In genomic region chr9:48984320-48984844, GRCm38 (mm10) we compare ENCODE assay signal across 8 mouse cellular contexts. TPM values are rescaled to one million over a fixed set of nuclear protein-coding genes. Genes with fewer than 3 reads are reported as not detected.
DNase-seq lines count a peak whose midpoint lies in the region; ATAC-seq and TF ChIP-seq lines count a peak whose summit lies in the region.

No protein-coding gene starts in this region.

- no peak for ATAC-seq in liver, embryonic 13.5 days (ENCODE audit: low read depth)
- no peak; the same call in 1 of the 2 replicates for ATAC-seq in stomach, postnatal 0 days (ENCODE audit: low FRiP score, low TSS enrichment)

- H3K9me3 ChIP-seq in forebrain, embryonic 10.5 days: no peaks in the 10 kb centered on the region
- H3K9me3 ChIP-seq in liver, embryonic 13.5 days (replicated peaks): no peaks in the 10 kb centered on the region
- H3K9me3 ChIP-seq in stomach, postnatal 0 days (ENCODE audit: control insufficient read depth, low read length): no peaks in the 10 kb centered on the region

- H3K79me2 ChIP-seq in heart, adult 2 months (replicated peaks; ENCODE audit: control insufficient read depth, insufficient read depth, low read length): no peaks in the 10 kb centered on the region

- no peak for TF ChIP-seq POLR2A in heart, adult 2 months (IDR thresholded peaks at IDR 0.05; ENCODE audit: insufficient read depth, low read depth, low read length)

- no peaks in the 10 kb centered on the region; the same call in 1 of the 2 replicates for H3K36me3 ChIP-seq in heart, adult 2 months (ENCODE audit: control insufficient read depth, insufficient read depth, low read length)
- H3K36me3 ChIP-seq in forebrain, embryonic 10.5 days (replicated peaks): peaks cover 9% of the 10 kb centered on the region; the same call in 1 of the 2 replicates
- no peaks in the 10 kb centered on the region for H3K36me3 ChIP-seq in liver, embryonic 13.5 days
- H3K36me3 ChIP-seq in stomach, postnatal 0 days (ENCODE audit: control insufficient read depth, insufficient read depth, low read length): no peaks in the 10 kb centered on the region

- peak overlapping the region; percentile 95 for H3K27ac ChIP-seq in heart, adult 2 months
- peak overlapping the region; percentile 90 for H3K27ac ChIP-seq in forebrain, embryonic 10.5 days
- peak overlapping the region; percentile 80 for H3K27ac ChIP-seq in liver, embryonic 13.5 days
- peak overlapping the region; percentile 94 for H3K27ac ChIP-seq in stomach, postnatal 0 days (replicated peaks)

- TF ChIP-seq CTCF in heart, adult 2 months (IDR thresholded peaks at IDR 0.05): no peak
- peak; percentile 16; the same call in 1 of the 2 replicates for TF ChIP-seq CTCF in stomach, postnatal 0 days (IDR thresholded peaks at IDR 0.05; ENCODE audit: low read depth)

- intact Hi-C loops in heart, adult 2 months (cut with DNase I): loop anchor here (10.0 kb wide), 1 partner anchor 370 kb away; no protein-coding TSS in a partner anchor

- peak overlapping the region; percentile 85 for H3K9ac ChIP-seq in heart, adult 2 months (ENCODE audit: low read depth, low read length)
- H3K9ac ChIP-seq in liver, embryonic 13.5 days: peak overlapping the region; percentile 68
- peak overlapping the region; percentile 70 for H3K9ac ChIP-seq in stomach, postnatal 0 days (ENCODE audit: low read length)

- peak overlapping the region; percentile 70 for H3K4me3 ChIP-seq in heart, adult 2 months
- peak overlapping the region; percentile 74 for H3K4me3 ChIP-seq in forebrain, embryonic 10.5 days
- H3K4me3 ChIP-seq in liver, embryonic 13.5 days (replicated peaks): peak overlapping the region; percentile 80
- peak overlapping the region; percentile 60 for H3K4me3 ChIP-seq in stomach, postnatal 0 days (ENCODE audit: low read depth, low read length)

- no peaks in the 10 kb centered on the region for H3K27me3 ChIP-seq in heart, adult 2 months (ENCODE audit: control insufficient read depth, insufficient read depth, low read length)
- no peaks in the 10 kb centered on the region for H3K27me3 ChIP-seq in forebrain, embryonic 10.5 days (ENCODE audit: poor library complexity, severe bottlenecking)
- H3K27me3 ChIP-seq in liver, embryonic 13.5 days: no peaks in the 10 kb centered on the region
- H3K27me3 ChIP-seq in stomach, postnatal 0 days (ENCODE audit: control insufficient read depth, insufficient read depth, low read length): no peaks in the 10 kb centered on the region

- no peak for DNase-seq in heart, adult 2 months
- no peak for DNase-seq in heart, adult 8-10 months (ENCODE audit: low spot score)
- peak; percentile 81 for DNase-seq in 416B (ENCODE audit: low read depth)
- DNase-seq in forebrain, embryonic 10.5 days (ENCODE audit: extremely low spot score, low spot score): no peak
- no peak for DNase-seq in liver, embryonic 13.5 days
- DNase-seq in stomach, postnatal 0 days (ENCODE audit: low spot score): no peak
- no peak for DNase-seq in T-cell, adult 2 months (ENCODE audit: low spot score)
- DNase-seq in layer of hippocampus, postnatal 14 days (ENCODE audit: low spot score in 2 of 2): no peak

- H3K4me2 ChIP-seq in liver, embryonic 13.5 days: peak overlapping the region; percentile 100
- peak overlapping the region; percentile 68 for H3K4me2 ChIP-seq in stomach, postnatal 0 days (replicated peaks; ENCODE audit: low read depth)

- 7% methylated on average over 8 of the region's 8 CpGs for WGBS in heart, adult 2 months
- WGBS in forebrain, embryonic 10.5 days: 43% methylated on average over 8 of the region's 8 CpGs
- WGBS in liver, embryonic 13.5 days (ENCODE audit: insufficient replicate concordance): 18% methylated on average over 8 of the region's 8 CpGs
- WGBS in stomach, postnatal 0 days: 13% methylated on average over 8 of the region's 8 CpGs

- H3K4me1 ChIP-seq in heart, adult 2 months (ENCODE audit: control insufficient read depth, insufficient read depth, low read length): peaks cover 6% of the 10 kb centered on the region
- peaks cover 45% of the 10 kb centered on the region for H3K4me1 ChIP-seq in forebrain, embryonic 10.5 days
- H3K4me1 ChIP-seq in liver, embryonic 13.5 days (replicated peaks): peaks cover 60% of the 10 kb centered on the region
- H3K4me1 ChIP-seq in stomach, postnatal 0 days (replicated peaks; ENCODE audit: control insufficient read depth, insufficient read depth): no peaks in the 10 kb centered on the region; the same call in 1 of the 2 replicates

- TF ChIP-seq EP300 in heart, adult 2 months (IDR thresholded peaks at IDR 0.05; ENCODE audit: insufficient read depth, low read depth, low read length): no peak
- TF ChIP-seq EP300 in stomach, postnatal 0 days (optimal IDR thresholded peaks at IDR 0.05): no peak

RNA-seq across cellular contexts. Expression of gene Usp28, which starts 0.8 kb away (rescaled TPM):
- total RNA-seq in heart, adult 2 months (2021): 100 to 1,000 TPM; 113 to 130 TPM
- polyA plus RNA-seq in heart, adult 2 months (2012; rRNA removed): 72.8 and 144 TPM in 2 replicates
- 100 to 1,000 TPM; 120 to 141 (median 134) TPM for total RNA-seq in heart, adult 8-10 months (2022)
- 56.2 and 56.4 TPM in 2 replicates for polyA plus RNA-seq in forebrain, embryonic 10.5 days (2016; fragmentation: Nextera tagmentation; extraction: Ambion mirVana)
- polyA plus RNA-seq in liver, embryonic 13.5 days (2015; fragmentation: Nextera tagmentation; extraction: Ambion mirVana): 4.6 and 6.4 TPM in 2 replicates
- polyA plus RNA-seq in stomach, postnatal 0 days (2015; fragmentation: Nextera tagmentation; extraction: Ambion mirVana): 6.6 and 8.1 TPM in 2 replicates
- 10 to 100 TPM; 40.3 to 45.5 TPM for total RNA-seq in layer of hippocampus, postnatal 14 days (2021)

RNA-seq across cellular contexts. Expression of gene Htr3b, which starts 19.6 kb away (rescaled TPM):
- not detected for total RNA-seq in heart, adult 2 months (2021)
- 0.06 TPM in 2 replicates for polyA plus RNA-seq in heart, adult 2 months (2012; rRNA removed)
- total RNA-seq in heart, adult 8-10 months (2022): not detected
- polyA plus RNA-seq in forebrain, embryonic 10.5 days (2016; fragmentation: Nextera tagmentation; extraction: Ambion mirVana): 1.6 and 1.8 TPM in 2 replicates
- polyA plus RNA-seq in liver, embryonic 13.5 days (2015; fragmentation: Nextera tagmentation; extraction: Ambion mirVana): not detected in 2 replicates
- polyA plus RNA-seq in stomach, postnatal 0 days (2015; fragmentation: Nextera tagmentation; extraction: Ambion mirVana): 0.19 and 0.21 TPM in 2 replicates
- not detected for total RNA-seq in layer of hippocampus, postnatal 14 days (2021)
